Mouse (Mus musculus) embryonic fibroblast, embryonic 13.5 days (primary cell): Measurements from ENCODE around the gene Grhl1.
"Not testable (repeated sequence)": the region's sequence is repeated elsewhere in the genome, so short reads cannot be mapped to it uniquely, and the experiment has no call there.

Experiments
- CTCF ChIP-seq: IDR thresholded peaks from 2 replicates; pipeline ENCODE4 v1.5.1; 2011; ENCODE audit warnings: mild to moderate bottlenecking, control low read depth, low read length, moderate library complexity, borderline replicate concordance; ENCODE audit not compliant: insufficient read depth
- POLR2A ChIP-seq: IDR thresholded peaks from 2 replicates; pipeline ENCODE4 v1.6.1; 2011; ENCODE audit warnings: low read depth, mild to moderate bottlenecking, control low read depth, low read length, moderate library complexity

DNA sequence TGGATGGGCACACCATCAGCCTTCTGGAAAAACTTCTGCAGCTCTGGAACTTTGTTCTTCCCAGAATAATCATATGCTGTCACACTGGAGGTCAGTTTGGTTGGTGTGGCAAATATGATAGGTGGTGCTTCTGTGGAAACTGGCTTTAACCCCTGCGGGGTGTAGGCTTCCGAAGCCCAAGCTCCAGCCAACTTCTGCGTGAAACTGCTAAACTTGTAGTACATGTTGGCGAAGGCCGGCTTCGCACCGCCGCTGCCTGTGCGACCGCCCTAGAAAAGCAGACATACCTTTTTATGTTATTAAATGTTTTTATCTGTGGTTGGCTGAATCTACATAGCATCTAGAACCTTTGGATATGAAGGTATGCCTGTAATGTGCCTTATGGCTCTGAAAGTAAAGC is 66.7 kb downstream of the Grhl1 start:
- TF ChIP-seq CTCF, POLR2A: not testable (repeated sequence)
